Mouse (Mus musculus) thymus, postnatal 4 days (tissue): Measurements from ENCODE around the gene Cbarp.

Experiments
- DNase-seq: peaks from one replicate; pipeline ENCODE4 v3.0.0; 2021

The Cbarp gene

GRCm38 (mm10) chr10:80087483-80087882, 53.2 kb downstream of the Cbarp start:
- DNase-seq: no peak

DNA sequence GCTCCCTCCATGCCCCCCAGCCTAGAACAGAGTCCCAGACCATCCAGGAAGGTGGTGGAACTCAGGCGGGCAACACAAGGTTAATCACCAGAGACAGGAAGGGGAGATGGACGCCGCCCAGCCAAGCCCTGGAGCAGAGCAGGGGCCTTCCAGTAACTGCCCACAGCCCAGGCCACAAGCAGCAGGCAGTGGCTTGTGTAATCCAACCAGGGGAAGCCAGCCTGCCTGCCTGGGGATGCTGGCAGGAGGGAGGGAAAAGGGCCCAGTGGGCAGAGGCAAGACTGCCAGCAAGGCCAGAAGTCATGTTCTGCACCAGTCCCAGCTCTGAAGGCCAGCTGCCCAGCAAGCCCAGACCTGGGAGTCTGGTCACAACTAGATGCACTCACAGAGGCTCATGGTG, 53.8 kb downstream of the Cbarp start:
- no peak for DNase-seq

- DNase-seq: no peak
Measured at GRCm38 (mm10) chr10:80084817-80085487, 55.7 kb downstream of the Cbarp start.

DNA sequence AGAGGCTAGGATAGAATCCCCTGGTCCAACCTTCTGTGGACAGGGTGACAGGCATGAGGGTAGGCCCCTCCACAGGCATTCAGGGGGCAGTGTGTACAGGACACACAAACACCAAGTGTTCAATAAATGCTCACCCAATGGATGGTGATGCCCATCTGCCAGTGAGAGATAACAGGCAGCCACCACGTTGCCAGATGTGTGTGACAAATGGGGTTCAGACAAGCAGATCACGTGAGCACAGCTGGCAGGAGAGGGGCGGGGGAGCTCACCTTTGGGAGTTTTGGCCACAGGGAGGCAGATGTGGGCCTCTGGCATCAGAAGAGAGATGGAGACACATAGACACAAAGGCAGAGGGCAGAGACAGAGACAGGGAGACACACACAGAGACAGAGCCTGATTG, 59.6 kb downstream of the Cbarp start:
- no peak for DNase-seq
